In the genomic region with DNA sequence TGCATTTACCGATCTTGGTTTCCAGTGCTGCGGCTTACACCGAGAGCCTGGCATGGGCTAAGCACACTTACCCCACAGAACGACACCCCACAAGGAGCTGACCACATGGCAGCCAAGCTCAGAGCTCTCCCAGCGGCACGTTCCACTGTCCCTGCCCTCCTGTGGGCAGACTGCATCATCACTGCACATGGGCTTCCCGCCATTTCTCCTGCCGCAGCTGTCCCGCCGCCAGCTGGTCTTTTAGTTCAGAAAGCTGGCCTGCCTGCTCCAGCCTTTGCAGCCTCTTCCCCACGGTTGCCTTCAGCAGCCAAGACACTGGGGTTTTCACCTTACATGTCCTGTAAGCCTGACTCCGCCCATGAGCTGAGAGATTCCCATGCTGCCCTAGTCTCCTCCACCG, we compare ENCODE assay signal across 13 mouse cellular contexts.
"Had no signal": no experiment of that assay in that cellular context is flagged by ENCODE, and none has a peak within 500 bp of the region (broad histone marks: within the 10 kb centered on the region; RNA-seq: fewer than 3 reads in every experiment).

No protein-coding gene starts in this region.

- ATAC-seq: midbrain, embryonic 13.5 days; midbrain, embryonic 15.5 days had no signal

- DNase-seq: lung, adult 18-20 months; lung, embryonic 14.5 days; lung, postnatal 10 days; retina, postnatal 1 day; right cerebral cortex, adult 18-20 months; right cerebral cortex, postnatal 25 days; right cerebral cortex, postnatal 4 days; spleen, adult 18-20 months; thymus, adult 18-20 months; thymus, postnatal 14 days; thymus, postnatal 36 days had no signal
